Mouse (Mus musculus) spleen, adult 2 months (tissue): Measurements from ENCODE around the gene Serinc4. TPM values are rescaled to one million over a fixed set of nuclear protein-coding genes. Genes with fewer than 3 reads are reported as not detected.

Experiments used
- DNase-seq, 2 experiments: peaks; one replicate each; pipeline versions ENCODE4 v3.0.0 to v3.0.0-alpha.2; 2012 to 2021; ENCODE audit warnings: low spot score in 2 of 2, low read depth in 1 of 2
- H3K27ac ChIP-seq: fragments of 200-500 bp; 2 replicates; pipeline ENCODE4 v1.5.1; 2012; ENCODE audit warnings: low read length, inconsistent platforms; ENCODE audit not compliant: insufficient read depth
- H3K27me3 ChIP-seq: fragments of 200-500 bp; 2 replicates; pipeline ENCODE4 v1.6.1; 2012; ENCODE audit warnings: mild to moderate bottlenecking, moderate library complexity, low read length, inconsistent platforms; ENCODE audit not compliant: control insufficient read depth, insufficient read depth
- H3K36me3 ChIP-seq: fragments of 200-500 bp; 2 replicates; pipeline ENCODE4 v1.6.1; 2012; ENCODE audit warnings: mild to moderate bottlenecking, low read length, inconsistent platforms; ENCODE audit not compliant: control insufficient read depth, insufficient read depth
- H3K4me1 ChIP-seq: fragments of 200-500 bp; 2 replicates; pipeline ENCODE4 v1.6.1; 2011; ENCODE audit warnings: inconsistent platforms; ENCODE audit not compliant: control insufficient read depth, insufficient read depth, insufficient read length
- H3K4me3 ChIP-seq: fragments of 200-500 bp; 2 replicates; pipeline ENCODE4 v1.5.1; 2011; ENCODE audit warnings: mild to moderate bottlenecking, inconsistent platforms; ENCODE audit not compliant: insufficient read depth, insufficient read length; ENCODE audit errors: extremely low read depth
- CTCF ChIP-seq: fragments of 200-500 bp; IDR thresholded peaks from 2 replicates; pipeline ENCODE4 v1.5.1; 2011; ENCODE audit warnings: mild to moderate bottlenecking, inconsistent platforms; ENCODE audit not compliant: insufficient read depth, insufficient read length, insufficient replicate concordance; ENCODE audit errors: extremely low read depth
- POLR2A ChIP-seq: fragments of 200-500 bp; IDR thresholded peaks from 2 replicates; pipeline ENCODE4 v1.6.1; 2011; ENCODE audit warnings: low read depth, low read length, inconsistent platforms
- WGBS: fragments of 180-500 bp; shearing (Covaris S2); methylation state at CpG from one replicate; pipeline ENCODE4 v1.1.7; 2018; 5-methylcytosine and 5-hydroxymethylcytosine counted together
- polyA plus RNA-seq: library from polyadenylated mRNA; depleted of rRNA; stranded (reverse); fragments of >200 nt; gene quantifications from 2 replicates; pipeline ENCODE4 v1.2.3, GENCODE M21; 2012

Gene Serinc4
- polyA plus RNA-seq, 1 experiment = 0.33 TPM

DNA sequence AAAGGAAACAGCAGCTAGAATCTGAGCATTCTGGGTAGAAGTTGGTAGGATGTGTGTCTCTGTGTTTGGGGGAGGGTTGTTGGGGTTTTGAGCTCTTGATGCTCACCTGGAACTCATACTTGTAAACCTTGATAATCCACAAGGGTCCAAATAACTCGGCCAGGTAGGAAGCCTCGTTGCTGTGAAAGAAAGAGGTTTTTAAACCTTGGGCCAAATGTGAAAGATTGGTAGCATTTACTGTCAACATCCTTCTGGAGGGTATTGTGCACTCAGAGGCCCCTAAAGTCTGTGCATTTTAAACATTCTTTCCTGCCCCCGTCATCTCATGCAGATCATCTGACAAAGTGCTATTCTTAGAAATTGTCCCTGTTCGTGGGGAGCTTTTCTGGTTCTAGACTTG lies 3.6 kb downstream of the Serinc4 start, which contains the start of gene Hypk:
Gene Hypk, plus strand, starts transcription at position 301 of the 400 bp plus-strand sequence.
- H3K4me3 ChIP-seq = no peak within 1 kb of the TSS
- TF ChIP-seq POLR2A = no peak
- TF ChIP-seq CTCF = no peak
- peaks cover 15% of the 10 kb centered on the region for H3K4me1 ChIP-seq
- H3K27ac ChIP-seq = no peak within 1 kb of the TSS
- no peaks in the 10 kb centered on the region for H3K27me3 ChIP-seq
- WGBS = 72% methylated on average over 4 of the region's 4 CpGs
- DNase-seq = no peak
- peaks cover 10% of the 10 kb centered on the region for H3K36me3 ChIP-seq

GRCm38 (mm10) chr2:121452361-121452760 lies 4.2 kb downstream of the Serinc4 start:
- H3K27ac ChIP-seq = no peak overlapping the region
- WGBS = 86% methylated on average over 4 of the region's 4 CpGs
- no peak overlapping the region for H3K4me3 ChIP-seq

DNA sequence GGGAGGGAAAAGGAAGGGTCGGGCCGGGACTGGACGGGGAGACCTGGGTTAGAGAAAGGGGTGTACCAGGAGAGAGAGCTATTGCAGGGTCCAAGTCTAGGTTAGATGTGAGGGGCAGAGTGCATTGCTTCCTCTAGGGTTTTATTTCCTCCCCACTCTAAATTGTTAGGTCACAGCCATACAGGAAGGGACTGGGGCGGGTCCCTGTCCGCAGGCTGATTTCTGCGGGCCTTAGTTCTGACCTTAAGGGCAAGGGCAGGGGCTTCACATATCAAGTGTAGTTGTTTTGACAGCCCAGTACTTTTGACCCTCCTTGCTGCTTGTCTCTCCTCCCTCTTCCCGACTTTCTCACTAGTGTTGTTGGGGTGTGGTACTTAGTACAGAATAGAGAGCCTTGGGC lies 6.5 kb downstream of the Serinc4 start:
- DNase-seq = peak in 1 of 2 experiments; percentile 18
- Histone ChIP-seq H3K4me3 (peak overlapping the region; percentile 96), H3K27me3 (no peaks in the 10 kb centered on the region), H3K4me1 (peaks cover 6% of the 10 kb centered on the region), H3K27ac (peak overlapping the region; percentile 95), H3K36me3 (peaks cover 10% of the 10 kb centered on the region)
- TF ChIP-seq CTCF = no peak
- TF ChIP-seq POLR2A = no peak
- WGBS = under 1% methylated on average over 7 of the region's 7 CpGs

More at GRCm38 (mm10) chr2:121452361-121452760, 4.2 kb downstream of the Serinc4 start:
- Histone ChIP-seq H3K27me3 (no peaks in the 10 kb centered on the region), H3K4me1 (peaks cover 11% of the 10 kb centered on the region), H3K36me3 (peaks cover 10% of the 10 kb centered on the region)
- no peak for DNase-seq
- TF ChIP-seq CTCF (no peak), POLR2A (no peak)

DNA sequence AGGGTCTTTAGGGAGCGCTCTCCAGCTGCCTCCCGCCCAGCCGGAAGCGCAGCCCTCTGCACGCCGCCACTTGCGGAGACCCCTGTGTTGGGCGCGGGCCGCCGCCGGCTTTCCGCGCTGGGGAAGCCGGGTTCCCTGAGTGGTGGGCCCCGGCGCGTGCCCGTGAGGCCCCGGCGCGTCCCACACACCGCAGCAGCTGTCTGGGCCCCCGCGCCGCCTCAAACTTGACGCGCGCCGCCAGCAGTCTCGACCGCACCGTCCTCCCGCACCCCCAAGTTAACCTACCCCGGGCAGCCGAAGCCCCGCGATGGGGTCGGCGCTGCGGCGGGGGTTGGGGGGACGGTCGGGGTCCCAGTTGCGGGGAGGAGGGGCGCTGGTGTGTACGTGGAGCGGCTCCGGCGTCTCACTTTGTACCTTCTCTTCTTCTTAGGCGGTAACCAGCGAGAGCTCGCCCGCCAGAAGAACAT lies 7.0 kb downstream of the Serinc4 start:
- peaks cover 10% of the 10 kb centered on the region for H3K36me3 ChIP-seq
- DNase-seq = no peak
- no peaks in the 10 kb centered on the region for H3K27me3 ChIP-seq
- H3K4me1 ChIP-seq = peaks cover 6% of the 10 kb centered on the region
- peak overlapping the region; percentile 95 for H3K27ac ChIP-seq
- WGBS = under 1% methylated on average over 54 of the region's 54 CpGs
- H3K4me3 ChIP-seq = peak overlapping the region; percentile 96
- TF ChIP-seq CTCF (no peak), POLR2A (no peak)

DNA sequence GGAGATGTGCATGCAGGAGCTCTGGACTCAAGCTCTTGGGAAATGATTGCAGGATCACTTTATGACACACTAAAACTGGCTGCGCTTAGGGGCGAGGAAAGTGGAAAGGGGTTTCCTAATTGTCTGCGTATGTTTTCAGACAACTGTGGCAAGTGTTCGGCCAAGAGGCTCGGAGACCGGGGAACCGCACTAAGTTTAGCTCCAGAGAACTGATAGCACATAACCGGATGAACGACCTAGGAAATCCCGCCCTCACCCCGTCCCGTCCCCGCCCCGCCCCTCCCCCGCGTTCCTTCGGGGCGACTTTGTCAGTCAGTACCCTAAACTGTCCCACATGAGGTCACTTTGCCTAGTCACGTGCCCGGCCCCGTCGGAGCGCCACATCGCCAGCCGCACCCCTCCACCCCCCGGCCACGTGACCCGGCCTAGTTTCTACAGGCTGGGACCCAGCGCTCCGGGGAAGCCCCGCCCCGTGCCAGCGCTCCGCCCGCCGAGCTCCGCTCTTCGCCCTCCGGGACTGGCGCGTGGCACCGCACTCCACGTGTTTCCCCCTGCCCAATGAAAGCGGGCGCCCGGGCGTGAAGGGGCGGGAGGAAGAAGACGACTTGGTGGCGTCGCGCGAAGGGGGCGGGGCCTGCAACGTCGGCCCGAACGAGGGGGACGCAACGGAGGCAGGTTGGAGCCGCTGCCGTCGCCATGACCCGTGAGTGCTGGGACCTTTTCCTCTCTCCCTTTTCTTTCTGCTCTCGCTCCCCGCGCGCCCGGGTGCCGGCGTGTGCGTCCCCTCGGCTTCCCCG lies 7.6 kb downstream of the Serinc4 start, which contains the start of gene Serf2:
Gene Serf2, plus strand, starts transcription at position 457 of the 797 bp plus-strand sequence.
- H3K4me3 ChIP-seq = peak within 1 kb of the TSS; percentile 96
- peaks cover 10% of the 10 kb centered on the region for H3K36me3 ChIP-seq
- peak within 1 kb of the TSS; percentile 95 for H3K27ac ChIP-seq
- H3K27me3 ChIP-seq = no peaks in the 10 kb centered on the region
- peak; percentile 98 to 100 for DNase-seq
- WGBS = under 1% methylated on average over 70 of the region's 74 CpGs
- TF ChIP-seq CTCF (no peak), POLR2A (peak; percentile 92)
- H3K4me1 ChIP-seq = peaks cover 6% of the 10 kb centered on the region

DNA sequence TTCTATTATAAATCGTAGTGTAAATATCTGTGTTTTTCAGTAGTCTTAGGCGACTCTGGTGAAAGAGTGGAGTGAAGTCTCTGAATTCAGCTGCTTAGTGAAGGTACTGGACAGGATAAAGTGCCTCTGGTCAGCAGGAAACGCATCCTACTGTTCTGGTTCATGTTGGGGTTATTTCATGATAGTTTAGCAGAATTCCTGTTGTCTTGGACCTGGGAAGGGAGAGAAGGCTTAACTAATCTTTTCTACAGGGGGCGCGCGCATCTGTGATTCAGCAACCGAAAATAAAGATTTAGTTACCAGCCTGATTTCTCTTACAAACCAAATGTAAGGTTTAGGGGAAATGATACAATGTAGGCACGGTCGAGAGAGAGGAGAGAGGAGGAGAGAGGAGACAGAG lies 8.4 kb downstream of the Serinc4 start:
- H3K27me3 ChIP-seq = no peaks in the 10 kb centered on the region
- H3K4me1 ChIP-seq = peaks cover 6% of the 10 kb centered on the region
- DNase-seq = peak; percentile 11 to 37
- H3K4me3 ChIP-seq = peak overlapping the region; percentile 65; the same call in 1 of the 2 replicates
- 11% methylated on average over 9 of the region's 9 CpGs for WGBS
- TF ChIP-seq POLR2A = no peak
- TF ChIP-seq CTCF = no peak
- peaks cover 9% of the 10 kb centered on the region for H3K36me3 ChIP-seq
- peak overlapping the region; percentile 86; the same call in 1 of the 2 replicates for H3K27ac ChIP-seq

DNA sequence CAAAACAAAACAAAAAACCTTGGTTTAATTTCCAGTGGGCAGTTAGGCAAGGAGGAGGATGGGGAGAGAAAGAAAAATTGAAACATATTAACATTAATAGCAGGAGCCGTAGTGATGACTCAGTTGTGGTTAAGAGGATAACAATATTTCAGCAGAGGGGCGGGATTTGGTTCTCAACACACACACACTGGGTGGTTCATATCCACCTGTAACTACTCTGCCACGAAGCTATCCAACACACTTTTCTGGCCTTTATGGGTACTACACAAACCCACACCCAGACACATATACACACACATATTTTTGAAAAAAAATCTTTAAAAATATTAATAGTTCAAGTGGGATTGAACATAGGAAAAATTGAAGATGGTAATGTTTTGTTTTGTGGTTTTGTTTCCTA lies 9.6 kb downstream of the Serinc4 start:
- WGBS = 60% methylated on average over 3 of the region's 3 CpGs
- Histone ChIP-seq H3K27ac (no peak overlapping the region), H3K4me3 (no peak overlapping the region), H3K27me3 (no peaks in the 10 kb centered on the region), H3K36me3 (peaks cover 5% of the 10 kb centered on the region), H3K4me1 (peaks cover 11% of the 10 kb centered on the region)
- DNase-seq = no peak
- no peak for TF ChIP-seq POLR2A
- no peak for TF ChIP-seq CTCF
